Mouse (Mus musculus) frontal cortex, adult (tissue): ENCODE results near the gene Gm4869.
"Not testable (repeated sequence)": the region's sequence is repeated elsewhere in the genome, so short reads cannot be mapped to it uniquely, and the experiment has no call there.

ENCODE experiments used
- ATAC-seq: cut with Nextera tagmentation; 2 replicates; pipeline ENCODE4 v1.9.2; 2017; ENCODE audit warnings: mild to moderate bottlenecking, moderate library complexity, mixed read lengths; ENCODE audit not compliant: low TSS enrichment

Gm4869 gene

DNA sequence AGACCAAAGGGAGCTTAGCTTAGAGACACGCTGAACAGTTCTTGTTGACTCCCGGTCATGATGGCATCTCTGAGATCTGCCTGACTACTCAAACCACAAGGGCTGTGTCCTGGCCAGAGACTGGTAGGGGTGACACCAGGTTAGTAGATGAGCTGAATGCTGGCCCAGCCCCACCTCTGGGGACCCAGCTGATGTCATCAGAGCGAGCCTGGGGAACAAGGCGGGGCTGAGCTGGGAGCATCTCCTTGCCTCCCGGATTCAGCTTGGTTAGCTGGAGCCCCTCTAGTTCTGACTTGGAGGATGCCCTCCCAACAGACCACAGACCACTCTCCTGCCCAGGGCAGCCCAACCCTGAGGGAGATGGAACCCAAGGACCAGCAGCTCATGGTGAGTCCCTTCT, at the start of gene Gm4869:
Gm4869 (plus strand) TSS at position 301 of the 400 bp plus-strand sequence.
- no peak for ATAC-seq

DNA sequence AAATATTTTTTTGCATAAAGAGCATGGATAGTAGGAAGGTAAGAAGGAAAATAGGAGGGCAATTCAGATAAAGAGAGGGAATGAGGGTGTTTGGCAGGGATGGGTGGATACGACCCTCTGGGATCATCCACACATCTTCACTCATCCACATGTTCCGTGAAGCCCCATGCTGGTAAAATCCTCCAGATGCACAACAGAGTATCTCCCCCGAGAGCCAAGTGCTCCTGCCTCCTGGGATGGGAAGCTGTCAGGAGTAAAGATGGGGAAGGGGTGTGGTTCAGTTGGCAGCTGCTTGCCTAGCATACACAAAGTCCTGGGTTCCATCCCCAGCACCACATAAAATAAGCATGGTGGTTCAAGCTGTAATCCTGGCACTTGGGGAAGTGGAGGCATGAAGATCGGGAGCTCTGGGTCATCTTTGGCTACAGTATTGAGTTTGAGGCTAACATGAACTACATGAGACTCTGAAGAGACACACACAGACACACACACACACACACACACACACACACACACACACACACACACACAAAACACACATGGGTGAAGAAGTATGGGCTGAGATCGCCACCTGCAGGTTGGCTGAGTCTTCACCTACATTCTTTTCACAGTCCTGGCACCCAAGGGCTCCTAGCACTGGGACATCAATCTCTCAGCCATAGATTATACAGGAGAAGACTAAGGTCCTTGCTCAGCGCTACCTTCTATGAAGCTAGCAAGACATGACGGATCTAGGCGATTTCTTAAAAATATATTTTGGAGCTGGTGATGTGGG, 49.1 kb upstream of the Gm4869 start:
- ATAC-seq, result no peak

DNA sequence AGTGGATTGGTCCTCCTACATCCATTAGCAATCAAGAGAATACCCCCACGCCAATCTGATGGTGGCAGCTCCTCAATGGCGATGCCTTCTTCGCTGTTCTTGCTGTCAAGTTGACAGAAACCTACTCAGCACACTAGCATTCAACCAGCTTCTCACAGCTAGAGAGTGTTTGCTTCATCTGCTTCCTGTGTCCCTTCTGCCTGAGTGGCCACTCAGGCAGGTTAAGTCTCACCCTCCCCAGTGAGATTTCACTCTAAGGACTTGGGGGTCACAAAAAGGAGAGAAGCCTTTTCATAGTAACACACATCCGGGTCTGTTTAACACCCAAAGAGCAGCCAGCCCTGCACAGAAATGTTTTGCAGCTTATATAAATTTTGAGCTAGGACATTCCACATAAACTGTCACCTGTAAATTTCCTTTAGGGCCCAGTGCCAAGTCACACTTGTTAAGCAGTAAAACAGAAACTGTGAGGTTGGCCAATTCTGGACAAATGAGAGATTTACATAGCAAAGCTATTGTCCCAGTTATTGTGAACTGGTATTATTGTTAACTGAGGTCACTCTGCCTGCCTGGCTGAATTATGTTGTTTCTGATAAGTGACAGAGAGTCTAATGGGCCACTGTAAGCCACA, 42.7 kb upstream of the Gm4869 start:
- ATAC-seq, result no peak

DNA sequence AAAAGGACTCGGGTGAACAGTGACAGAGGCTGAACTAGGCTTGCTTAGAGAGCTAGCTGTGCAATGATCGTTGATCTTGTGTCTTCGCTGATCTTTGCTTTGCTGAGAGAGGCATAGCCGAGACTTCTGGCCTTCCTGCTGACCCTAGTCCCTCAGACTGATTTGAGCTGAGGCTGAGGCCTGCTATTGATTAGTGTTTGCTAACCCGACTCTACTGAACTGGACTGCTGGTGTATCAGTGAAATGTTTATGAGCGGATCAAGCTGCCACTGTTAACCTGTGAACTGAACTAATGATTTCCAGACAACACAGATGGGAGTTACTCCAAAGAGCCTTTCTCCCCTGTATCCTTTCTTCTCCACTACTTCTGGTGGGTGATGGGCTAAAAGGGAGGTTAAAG, 40.3 kb upstream of the Gm4869 start:
- no peak for ATAC-seq

DNA sequence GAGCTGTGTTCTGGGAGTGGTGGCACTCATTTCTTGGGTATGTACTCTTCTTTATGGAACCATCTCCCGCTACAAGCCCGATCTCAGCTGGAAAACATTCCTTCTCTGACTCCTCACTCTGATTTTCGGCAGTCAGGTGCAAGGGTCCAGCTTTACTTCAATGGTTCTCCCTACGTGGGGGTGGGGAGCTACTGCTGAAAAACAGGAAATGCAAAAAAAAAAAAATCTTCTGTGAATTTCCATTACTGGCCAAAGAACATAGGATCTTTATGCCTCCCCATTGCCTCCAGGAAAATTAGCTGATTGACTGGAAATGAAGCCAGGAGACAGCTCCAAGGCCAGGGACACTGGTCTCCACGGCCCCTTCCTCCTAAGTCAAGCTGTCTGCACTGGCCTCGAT, 38.8 kb upstream of the Gm4869 start:
- no peak for ATAC-seq

DNA sequence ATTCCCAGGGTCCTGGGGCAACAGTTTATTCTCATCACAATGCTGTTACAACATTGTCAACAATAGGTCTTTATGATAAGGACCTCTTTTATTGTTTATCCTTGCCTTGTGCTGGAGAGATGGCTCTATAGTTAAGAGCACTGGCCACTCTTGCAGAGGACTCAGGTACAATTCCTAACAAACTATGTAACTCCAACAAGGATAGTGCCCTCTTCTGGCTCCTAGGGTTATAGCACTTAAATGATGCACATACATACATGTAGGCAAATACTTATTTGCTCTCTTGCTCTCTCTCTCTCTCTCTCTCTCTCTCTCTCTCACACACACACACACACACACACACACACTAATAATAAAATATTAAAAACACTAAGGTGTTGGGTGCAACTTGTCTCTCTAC, 36.6 kb upstream of the Gm4869 start:
- no peak for ATAC-seq

DNA sequence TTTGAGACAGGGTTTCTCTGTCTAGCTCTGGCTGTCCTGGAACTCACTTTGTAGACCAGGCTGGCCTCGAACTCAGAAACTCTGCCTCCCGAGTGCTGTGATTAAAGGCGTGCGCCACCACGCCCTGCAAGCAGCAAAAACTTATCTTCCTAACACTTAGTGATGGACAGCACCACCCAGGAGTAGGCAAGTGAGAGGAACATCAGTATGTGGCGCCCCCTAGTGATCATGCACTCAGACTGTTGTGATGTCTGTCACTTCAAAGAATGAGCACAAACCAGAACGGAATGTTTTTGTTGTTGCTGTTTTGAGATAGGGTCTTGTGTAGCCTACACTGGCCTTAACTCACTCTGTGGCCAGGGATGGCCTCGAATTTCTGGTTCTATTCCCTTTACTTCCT, 34.1 kb upstream of the Gm4869 start:
- ATAC-seq, result no peak

DNA sequence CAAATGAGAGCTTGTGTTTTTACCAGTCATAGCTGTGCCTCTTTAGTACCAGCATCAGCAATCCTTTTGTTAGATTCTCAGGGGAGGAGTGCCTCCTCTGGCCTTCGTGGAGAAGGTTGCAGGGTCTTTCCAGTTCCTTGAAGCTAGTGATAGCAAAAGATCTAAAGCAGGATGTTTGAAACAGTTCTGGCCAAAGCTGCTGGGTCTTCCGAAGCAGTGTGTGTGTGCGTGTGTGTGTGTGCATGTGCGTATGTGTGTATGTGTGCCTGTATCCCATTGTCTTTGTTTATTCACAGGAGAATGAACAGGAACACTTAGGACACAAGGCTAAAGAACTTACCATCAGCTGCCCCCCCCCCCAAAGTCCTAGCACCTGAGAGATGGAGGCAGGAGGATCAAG, 30.8 kb upstream of the Gm4869 start:
- no peak for ATAC-seq

DNA sequence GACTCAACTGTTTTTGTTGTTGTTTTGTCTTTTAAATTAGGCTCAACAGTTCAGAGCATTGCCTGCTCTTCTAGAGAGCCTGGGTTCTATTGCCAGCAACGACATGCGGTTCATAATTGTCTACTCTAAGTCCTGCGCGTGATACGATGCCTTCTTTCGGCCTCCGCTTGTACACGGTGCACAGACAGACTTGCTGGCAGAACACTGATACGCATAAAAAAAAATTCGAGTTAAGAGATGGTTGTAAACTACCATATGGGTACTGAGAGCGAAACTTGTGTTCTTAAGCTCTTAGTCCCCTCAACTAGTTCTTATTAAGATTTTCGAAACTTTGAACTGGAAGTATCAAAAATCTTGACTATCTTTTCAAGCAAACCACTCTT, 27.3 kb upstream of the Gm4869 start:
- ATAC-seq, result peak; percentile 35; the same call in 1 of the 2 replicates

DNA sequence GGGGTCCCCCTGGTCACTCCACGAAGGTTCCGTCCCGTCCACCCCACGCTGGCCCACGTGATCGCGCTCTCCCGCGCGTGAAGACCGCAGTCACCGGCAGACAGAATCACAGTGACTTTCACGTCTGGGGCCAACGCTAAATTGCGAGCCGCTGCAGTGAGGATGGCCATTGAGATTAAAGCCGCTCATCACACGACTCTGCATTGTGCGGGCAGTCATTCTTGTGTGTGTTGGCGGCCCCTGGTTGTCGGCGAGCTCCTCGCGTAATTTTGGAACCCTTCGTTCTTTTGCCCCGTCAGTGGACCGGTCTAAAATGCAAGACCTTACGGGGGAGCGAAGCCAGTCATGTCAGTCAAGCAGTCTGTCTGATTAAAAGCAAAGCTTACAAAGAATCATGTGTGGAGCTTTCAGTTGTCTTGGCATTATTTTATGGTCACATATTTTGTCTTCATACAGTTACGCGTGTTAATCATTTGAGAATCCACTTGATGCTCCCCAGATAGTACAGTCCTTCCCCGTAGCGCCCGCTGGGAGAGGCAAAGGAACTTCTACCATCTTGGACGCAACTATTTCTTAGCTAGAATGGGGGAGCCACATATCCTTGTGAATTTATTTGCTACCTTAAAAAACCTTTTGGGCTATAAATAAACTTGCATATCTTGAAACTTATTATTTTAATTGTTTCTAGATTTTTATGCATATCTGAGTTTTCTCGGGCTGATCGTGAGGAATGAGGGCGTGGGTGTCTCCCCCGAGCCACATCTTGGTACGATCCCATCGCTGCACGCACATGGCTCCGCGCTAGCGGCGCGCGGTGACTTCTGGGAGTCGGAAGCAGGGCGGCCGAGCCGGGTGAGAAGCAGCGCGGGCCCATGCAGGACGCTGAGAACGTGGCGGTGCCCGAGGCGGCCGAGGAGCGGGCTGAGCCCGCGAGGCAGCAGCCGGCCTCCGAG, 26.7 kb upstream of the Gm4869 start, which contains the start of gene Eif3b:
Eif3b (plus strand) TSS at position 840 of the 953 bp plus-strand sequence.
- ATAC-seq, result peak; percentile 86

DNA sequence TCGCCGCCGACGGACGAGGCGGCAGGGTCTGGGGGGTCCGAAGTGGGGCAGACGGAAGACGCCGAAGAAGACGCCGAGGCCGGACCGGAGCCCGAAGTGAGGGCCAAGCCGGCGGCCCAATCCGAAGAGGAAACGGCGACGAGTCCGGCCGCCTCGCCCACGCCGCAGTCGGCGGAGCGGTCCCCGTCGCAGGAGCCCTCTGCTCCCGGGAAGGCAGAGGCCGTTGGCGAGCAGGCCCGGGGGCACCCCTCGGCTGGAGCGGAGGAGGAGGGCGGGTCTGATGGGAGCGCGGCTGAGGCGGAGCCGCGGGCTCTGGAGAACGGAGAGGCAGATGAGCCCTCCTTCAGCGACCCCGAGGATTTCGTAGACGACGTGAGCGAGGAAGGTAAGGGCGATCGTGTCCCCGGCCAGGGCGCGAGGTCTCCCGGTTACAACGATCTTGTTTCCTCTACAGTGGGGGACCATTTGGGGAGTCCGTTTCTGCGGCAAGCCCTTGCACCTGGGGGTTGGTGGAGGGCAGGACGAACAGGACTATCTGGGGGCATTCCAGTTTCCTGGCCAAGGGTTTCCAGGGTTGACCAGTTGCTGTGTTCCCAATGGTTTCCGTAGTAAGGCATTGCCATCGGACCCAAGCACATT, 25.9 kb upstream of the Gm4869 start:
- ATAC-seq, result peak; percentile 35; the same call in 1 of the 2 replicates

DNA sequence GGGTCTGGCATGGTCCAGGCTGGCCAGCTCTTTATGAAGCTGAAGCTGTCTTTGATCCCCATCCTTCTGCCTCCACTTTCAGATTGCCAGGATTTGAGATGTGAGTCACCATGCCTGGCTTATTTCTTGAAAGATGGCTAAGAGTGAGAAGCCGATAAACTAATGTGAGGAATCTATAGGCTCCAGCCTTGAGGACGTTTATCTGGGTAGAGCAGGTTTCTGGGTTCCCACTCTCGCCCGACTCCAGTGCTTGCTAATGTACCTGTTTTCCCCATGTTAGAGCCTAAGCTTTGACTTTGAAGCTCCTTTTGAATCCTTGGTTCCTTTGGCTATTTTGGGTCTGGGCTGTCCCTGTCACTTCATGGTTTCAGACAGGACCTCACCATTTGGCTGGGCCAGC, 24.8 kb upstream of the Gm4869 start:
- ATAC-seq, result no peak

DNA sequence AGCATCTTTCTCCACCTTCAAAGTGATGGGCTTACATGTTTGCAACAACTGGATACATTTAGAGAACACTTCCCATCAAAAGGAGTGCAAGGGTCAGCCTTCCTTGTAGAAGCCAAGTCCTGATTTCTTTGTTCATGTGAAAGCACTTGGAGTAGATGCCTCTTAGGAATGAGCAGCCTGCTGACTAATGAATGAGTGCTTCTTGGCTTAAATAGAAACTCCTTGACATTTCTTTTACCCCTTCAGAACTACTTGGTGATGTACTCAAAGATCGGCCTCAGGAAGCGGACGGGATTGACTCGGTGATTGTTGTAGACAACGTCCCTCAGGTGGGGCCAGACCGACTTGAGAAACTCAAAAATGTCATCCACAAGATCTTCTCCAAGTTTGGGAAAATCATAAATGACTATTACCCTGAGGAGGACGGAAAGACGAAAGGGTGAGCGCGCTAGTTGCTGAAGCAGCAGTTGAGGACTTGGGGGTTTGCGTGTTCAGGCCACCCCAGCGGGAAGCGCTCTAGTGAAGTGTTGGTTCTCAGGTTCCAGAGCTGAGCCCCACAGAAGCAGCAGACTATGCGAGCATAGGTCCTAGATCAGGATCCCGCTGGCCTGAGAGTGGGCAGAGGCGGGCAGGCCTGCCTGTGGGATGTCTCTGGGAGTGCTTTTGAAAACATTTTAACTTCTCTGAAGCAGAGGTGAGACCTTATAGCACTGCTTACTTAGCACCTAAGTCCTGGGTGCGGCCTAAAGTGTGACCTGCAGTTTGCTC, 20.2 kb upstream of the Gm4869 start:
- no peak for ATAC-seq

DNA sequence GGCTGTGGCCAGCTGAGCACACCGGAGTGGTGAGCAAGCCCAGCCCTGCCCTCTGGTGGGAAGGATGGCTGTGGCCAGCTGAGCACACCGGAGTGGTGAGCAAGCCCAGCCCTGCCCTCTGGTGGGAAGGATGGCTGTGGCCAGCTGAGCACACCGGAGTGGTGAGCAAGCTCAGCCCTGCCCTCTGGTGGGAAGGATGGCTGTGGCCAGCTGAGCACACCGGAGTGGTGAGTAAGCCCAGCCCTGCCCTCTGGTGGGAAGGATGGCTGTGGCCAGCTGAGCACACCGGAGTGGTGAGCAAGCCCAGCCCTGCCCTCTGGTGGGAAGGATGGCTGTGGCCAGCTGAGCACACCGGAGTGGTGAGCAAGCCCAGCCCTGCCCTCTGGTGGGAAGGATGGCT, 6.3 kb upstream of the Gm4869 start:
- ATAC-seq, result not testable (repeated sequence)

DNA sequence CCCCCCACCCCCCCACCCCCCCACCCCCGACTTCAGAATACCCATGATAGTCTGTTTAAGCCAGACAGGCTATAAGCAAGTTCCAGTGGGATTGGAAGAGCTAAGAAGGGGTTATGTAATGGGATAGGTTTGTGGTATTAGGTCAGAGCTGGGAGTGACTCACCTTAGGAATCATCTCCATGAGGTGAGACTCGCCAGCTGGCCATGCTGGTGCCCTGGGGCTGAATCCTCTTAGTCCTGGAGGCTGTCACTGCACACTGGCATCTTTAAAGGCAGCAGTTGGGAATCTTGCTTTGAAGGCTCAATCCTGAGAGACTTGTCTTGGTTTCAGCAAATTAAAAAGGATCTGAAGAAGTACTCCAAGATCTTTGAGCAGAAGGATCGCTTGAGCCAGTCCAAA, 4.0 kb upstream of the Gm4869 start:
- no peak for ATAC-seq

DNA sequence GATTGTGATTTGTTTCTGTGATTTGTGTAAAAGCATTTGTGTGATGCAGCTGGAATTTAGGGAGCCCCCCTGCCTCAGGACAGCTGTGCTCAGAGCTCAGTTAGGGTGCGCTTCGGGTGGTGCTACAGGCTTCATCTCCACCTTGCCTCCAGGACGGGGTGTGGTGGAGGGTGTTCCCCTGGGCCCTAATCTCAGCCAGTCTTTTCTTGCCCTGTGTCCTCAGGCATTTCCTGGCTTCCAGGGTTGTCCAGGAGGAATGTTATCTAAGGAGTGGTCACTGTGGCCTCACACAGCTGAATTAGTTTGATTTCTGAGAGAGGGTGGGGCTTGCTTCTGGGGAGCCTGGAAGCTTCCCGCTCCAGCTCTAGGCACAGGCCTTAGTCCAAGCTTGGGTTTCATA, 1.4 kb upstream of the Gm4869 start:
- ATAC-seq, result 0 out of 2 replicates have a peak, but pooled peaks have one; percentile 27

DNA sequence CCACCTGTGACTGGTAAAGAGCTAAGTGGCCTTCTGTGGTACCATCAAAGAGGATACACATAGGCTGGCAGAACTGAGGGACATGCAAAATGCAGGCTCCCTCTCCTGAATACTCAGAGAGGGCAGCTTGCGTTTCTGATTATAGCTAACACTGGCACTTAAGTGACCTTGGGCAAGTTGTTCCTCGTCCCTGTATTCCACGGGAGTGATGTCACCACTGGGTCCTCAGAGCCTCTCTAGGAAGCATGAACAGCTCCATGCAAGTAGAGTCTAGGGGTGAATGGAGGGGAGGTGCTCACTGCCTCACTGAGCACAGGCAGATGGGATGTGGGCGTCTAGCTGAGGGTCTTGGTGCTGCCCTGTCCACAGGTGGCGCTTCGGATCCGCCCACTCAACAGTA, 609 bp downstream of the Gm4869 start:
- ATAC-seq, result no peak

DNA sequence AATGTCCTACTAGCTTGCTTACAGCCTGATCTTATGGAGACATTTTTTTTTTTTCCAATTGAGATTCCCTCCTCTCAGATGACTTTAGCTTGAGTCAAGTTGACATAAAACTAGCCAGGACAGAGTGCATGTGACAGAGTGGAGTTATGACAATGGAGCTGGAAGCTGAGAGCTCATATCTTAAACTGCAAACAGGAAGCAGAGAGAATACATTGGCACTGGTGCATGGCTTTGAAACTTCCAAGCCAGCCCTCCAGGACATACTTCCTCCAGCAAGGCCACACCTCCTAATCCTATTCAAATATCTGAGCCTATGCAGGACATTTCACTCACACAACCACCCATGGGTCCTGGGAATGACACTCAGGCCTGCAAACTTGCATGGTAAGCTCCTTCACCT, 9.0 kb downstream of the Gm4869 start:
- ATAC-seq, result no peak

DNA sequence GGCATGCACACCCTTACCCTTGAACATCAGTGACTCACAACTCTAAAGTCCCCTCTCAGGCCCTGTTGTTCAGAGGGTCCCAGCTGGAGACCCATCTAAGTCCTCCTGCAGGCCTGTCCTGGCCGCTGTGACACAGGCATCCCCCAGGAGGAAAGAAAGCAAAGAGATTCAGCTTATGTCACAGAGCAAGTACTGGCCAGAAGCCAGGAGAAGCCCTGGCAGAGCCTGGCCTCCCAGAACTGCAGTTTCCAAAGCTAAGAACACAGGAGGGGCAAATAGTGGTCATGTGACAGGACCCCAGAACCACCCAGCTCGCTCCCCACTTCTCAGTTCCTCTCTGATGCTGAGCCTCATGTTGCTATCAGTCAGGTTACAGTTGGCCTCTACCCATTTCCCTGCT, 10.0 kb downstream of the Gm4869 start:
- no peak for ATAC-seq

DNA sequence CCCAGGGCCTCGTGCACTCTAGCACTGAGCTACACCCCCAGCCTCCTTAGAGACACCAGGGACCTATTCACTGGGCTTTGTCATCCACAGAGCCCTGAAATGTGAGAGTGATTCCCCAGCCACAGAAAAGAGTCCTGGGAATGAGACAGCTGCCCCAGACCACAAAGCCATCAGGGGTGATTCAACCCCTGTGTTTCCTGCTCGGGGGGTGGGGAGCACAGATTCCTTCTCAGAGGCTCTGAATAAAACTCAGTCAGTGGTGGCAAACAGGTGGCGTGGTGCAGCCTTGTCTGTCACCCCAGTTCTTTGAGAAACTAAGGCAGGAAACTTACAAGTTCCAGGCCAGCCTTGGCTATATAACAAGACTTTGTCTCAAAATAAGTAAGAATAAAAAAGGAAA, 16.0 kb downstream of the Gm4869 start:
- ATAC-seq, result no peak

DNA sequence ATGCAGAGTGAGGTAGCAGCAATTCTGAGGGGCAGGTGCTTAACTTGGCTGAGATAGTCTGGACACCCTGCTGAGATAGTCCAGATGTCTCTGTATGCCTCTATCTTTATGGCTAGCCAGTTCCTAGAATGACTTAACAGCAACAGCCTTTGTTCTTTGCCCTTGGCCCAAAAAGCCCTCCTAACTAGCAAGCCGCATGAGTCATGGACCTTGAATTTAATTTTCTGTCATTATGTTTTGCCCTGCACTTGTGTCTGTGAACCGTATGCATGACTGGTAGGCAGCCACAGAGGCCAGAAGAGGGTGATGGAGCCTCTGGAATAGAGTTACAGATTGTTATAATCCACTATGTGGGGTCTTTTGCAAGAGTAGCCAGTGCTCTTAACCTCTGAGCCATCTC, 17.7 kb downstream of the Gm4869 start:
- not testable (repeated sequence) for ATAC-seq
